Mouse (Mus musculus) MEL (cell line): Measurements from ENCODE around the gene Gpatch3.

Source experiments
- CTCF ChIP-seq, 3 experiments: IDR thresholded peaks in 2 of 3; conservative IDR thresholded peaks in 1 of 3; 2 replicates each; pipeline ENCODE4 v1.5.1; 2011 to 2012; ENCODE audit warnings: low read length in 3 of 3, low read depth in 2 of 3, mild to moderate bottlenecking in 2 of 3, improper control_type of control experiment in 1 of 3, inconsistent platforms in 1 of 3, mixed read lengths in 1 of 3, moderate library complexity in 1 of 3; ENCODE audit not compliant: control insufficient read depth in 1 of 3, insufficient read depth in 1 of 3, poor library complexity in 1 of 3, severe bottlenecking in 1 of 3
- E2F4 ChIP-seq: IDR thresholded peaks from 2 replicates; pipeline ENCODE4 v1.6.1; 2011; ENCODE audit warnings: low read depth, low read length, improper control_type of control experiment, borderline replicate concordance
- EP300 ChIP-seq, 2 experiments: IDR thresholded peaks; 2 replicates each; pipeline ENCODE4 v1.6.1; 2011; ENCODE audit warnings: improper control_type of control experiment in 2 of 2, low read length in 2 of 2, low read depth in 1 of 2, mild to moderate bottlenecking in 1 of 2
- JUND ChIP-seq: IDR thresholded peaks from 2 replicates; pipeline ENCODE4 v1.6.1; 2011; ENCODE audit warnings: low read depth, mild to moderate bottlenecking, improper control_type of control experiment, low read length
- MAFK ChIP-seq: IDR thresholded peaks from 2 replicates; pipeline ENCODE4 v1.6.1; 2011; ENCODE audit warnings: low read depth, mild to moderate bottlenecking, low read length, improper control_type of control experiment, borderline replicate concordance
- NRF1 ChIP-seq: IDR thresholded peaks from 2 replicates; pipeline ENCODE4 v1.6.1; 2014; ENCODE audit warnings: low read depth, mild to moderate bottlenecking, inconsistent platforms, low read length, improper control_type of control experiment, moderate library complexity; ENCODE audit not compliant: poor library complexity, insufficient read depth, severe bottlenecking
- POLR2AphosphoS5 ChIP-seq: IDR thresholded peaks from 2 replicates; pipeline ENCODE4 v1.6.1; 2012; ENCODE audit warnings: low read depth, borderline replicate concordance, mild to moderate bottlenecking, inconsistent platforms, low read length, moderate library complexity, mixed read lengths
- SIN3A ChIP-seq: IDR thresholded peaks from 2 replicates; pipeline ENCODE4 v1.6.1; 2012; ENCODE audit warnings: low read length, improper control_type of control experiment, inconsistent platforms
- ZC3H11A ChIP-seq: IDR thresholded peaks from 2 replicates; pipeline ENCODE4 v1.6.1; 2012; ENCODE audit warnings: low read depth, mild to moderate bottlenecking, inconsistent platforms, low read length, improper control_type of control experiment
- ZMIZ1 ChIP-seq: IDR thresholded peaks from 2 replicates; pipeline ENCODE4 v1.6.1; 2012; ENCODE audit warnings: low read depth, mild to moderate bottlenecking, inconsistent platforms, low read length, improper control_type of control experiment, moderate library complexity

DNA sequence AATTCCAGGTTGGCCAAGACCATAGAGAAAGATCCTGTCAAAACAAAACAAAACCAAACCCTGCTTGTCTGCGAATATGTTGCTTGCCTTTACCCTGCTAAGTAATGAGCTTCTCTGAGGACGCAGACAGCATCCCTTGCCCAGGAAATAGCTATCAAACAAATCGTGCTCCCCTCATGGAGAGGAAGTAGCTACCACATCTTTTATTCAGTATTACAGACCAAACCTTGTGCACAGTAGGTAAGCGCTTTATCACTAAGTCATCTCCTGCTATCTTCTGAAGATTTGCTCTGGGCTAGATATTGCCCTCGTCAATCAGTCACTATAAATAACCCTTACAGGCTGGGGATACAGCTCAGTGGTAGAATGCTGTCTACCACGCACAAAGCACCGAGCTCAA lies 54.6 kb downstream of the Gpatch3 start:
- TF ChIP-seq ZC3H11A (no peak), E2F4 (no peak), POLR2AphosphoS5 (no peak), EP300 (IDR thresholded peaks at IDR 0.05; ENCODE audit: low read depth in 1 of 2, low read length in 2 of 2) (no peak), CTCF (IDR thresholded peaks at IDR 0.05 in 2 of 3, conservative IDR thresholded peaks at IDR 0.05 in 1 of 3; ENCODE audit: control insufficient read depth in 1 of 3, insufficient read depth in 1 of 3, low read depth in 2 of 3, low read length in 3 of 3, poor library complexity in 1 of 3, severe bottlenecking in 1 of 3) (no peak), MAFK (no peak), NRF1 (no peak), SIN3A (no peak), JUND (no peak), ZMIZ1 (no peak)
